Mouse (Mus musculus) adrenal gland, postnatal 25 days (tissue): ENCODE measurements around the gene Dido1. TPM values are rescaled to one million over a fixed set of nuclear protein-coding genes. Genes with fewer than 3 reads are reported as not detected.
"Not testable (repeated sequence)": the region's sequence is repeated elsewhere in the genome, so short reads cannot be mapped to it uniquely, and the experiment has no call there.

ENCODE experiments used
- DNase-seq: peaks from one replicate; pipeline ENCODE4 v3.0.0; 2021; ENCODE audit warnings: mixed read lengths
- total RNA-seq: library from RNA; stranded (reverse); gene quantifications from 2 replicates; pipeline ENCODE4 v1.2.3, GENCODE M21; 2021

The Dido1 gene
- total RNA-seq, 1 experiment from 2014 or later = 53.0 TPM

GRCm38 (mm10) chr2:180724585-180725413 lies 15.0 kb upstream of the Dido1 start, which contains the start of gene Slc17a9:
TSS of gene Slc17a9 (plus strand) at chr2:180725263.
- DNase-seq = peak; percentile 60

GRCm38 (mm10) chr2:180723865-180724264 lies 14.1 kb upstream of the Dido1 start:
- no peak for DNase-seq

GRCm38 (mm10) chr2:180722748-180723147 lies 12.9 kb upstream of the Dido1 start:
- not testable (repeated sequence) for DNase-seq

- DNase-seq = no peak
Measured at GRCm38 (mm10) chr2:180712037-180712689, 2.4 kb upstream of the Dido1 start.

GRCm38 (mm10) chr2:180711527-180711926 lies 1.7 kb upstream of the Dido1 start:
- no peak for DNase-seq

GRCm38 (mm10) chr2:180710276-180711155 lies 717 bp upstream of the Dido1 start:
- DNase-seq = no peak

GRCm38 (mm10) chr2:180709023-180709922 lies 526 bp downstream of the Dido1 start:
- no peak for DNase-seq

- no peak for DNase-seq
Measured at GRCm38 (mm10) chr2:180705975-180706374, 3.8 kb downstream of the Dido1 start.

GRCm38 (mm10) chr2:180705066-180705465 lies 4.7 kb downstream of the Dido1 start:
- no peak for DNase-seq

- peak; percentile 52 for DNase-seq
Measured at GRCm38 (mm10) chr2:180704591-180704990, 5.2 kb downstream of the Dido1 start.

- no peak for DNase-seq
Measured at GRCm38 (mm10) chr2:180703645-180704359, 6.0 kb downstream of the Dido1 start.

GRCm38 (mm10) chr2:180703175-180703574 lies 6.6 kb downstream of the Dido1 start:
- no peak for DNase-seq

GRCm38 (mm10) chr2:180702701-180703149 lies 7.1 kb downstream of the Dido1 start:
- DNase-seq = no peak

GRCm38 (mm10) chr2:180701767-180702621 lies 7.8 kb downstream of the Dido1 start:
- peak; percentile 93 for DNase-seq

- no peak for DNase-seq
Measured at GRCm38 (mm10) chr2:180701053-180701766, 8.6 kb downstream of the Dido1 start.

- DNase-seq = no peak
Measured at GRCm38 (mm10) chr2:180700457-180700856, 9.3 kb downstream of the Dido1 start.

- DNase-seq = no peak
Measured at GRCm38 (mm10) chr2:180695176-180695575, 14.6 kb downstream of the Dido1 start.

- no peak for DNase-seq
Measured at GRCm38 (mm10) chr2:180692630-180693029, 17.2 kb downstream of the Dido1 start.

GRCm38 (mm10) chr2:180689841-180690240 lies 20.0 kb downstream of the Dido1 start:
- DNase-seq = peak; percentile 32
